Mouse (Mus musculus): ENCODE results near the gene Ptger4.

DNA sequence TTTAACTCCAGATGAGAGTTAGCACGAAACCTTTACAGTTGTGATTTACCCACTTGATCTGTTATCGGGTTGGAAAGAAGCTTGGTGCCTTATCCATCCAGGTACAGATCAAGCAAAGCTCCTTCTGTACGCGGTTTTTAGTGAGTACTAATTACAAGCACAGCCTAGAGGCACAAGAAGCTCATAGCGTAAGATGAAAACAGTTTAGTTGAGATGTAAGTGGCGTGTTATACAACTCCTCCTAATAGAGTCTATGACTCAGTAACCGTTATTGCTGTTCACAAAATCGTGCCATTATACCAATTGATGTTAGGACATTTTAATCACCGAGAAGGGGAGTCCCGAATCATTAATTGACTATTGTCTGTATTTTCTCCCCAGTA is 57.7 kb downstream of the Ptger4 start:
- no peak for TF ChIP-seq CTCF (IDR thresholded peaks at IDR 0.05; ENCODE audit: extremely low read depth, insufficient read depth, insufficient read length, insufficient replicate concordance)
- TF ChIP-seq POLR2A (IDR thresholded peaks at IDR 0.05; ENCODE audit: low read depth, low read length): no peak

All from spleen, adult 2 months (tissue).